Mouse (Mus musculus): ENCODE data around the gene Gm20767. TPM values are rescaled to one million over a fixed set of nuclear protein-coding genes. Genes with fewer than 3 reads are reported as not detected.

Gm20767 gene
- polyA plus RNA-seq, 1 experiment, result not detected

Other genes with a start within 250 kb of the Gm20767 start
- not detected in 2 replicates for gene Tcstv1, start 245.5 kb upstream of the Gm20767 start, polyA plus RNA-seq (2012; ENCODE audit: insufficient read depth, insufficient read length, missing spikeins)
- not detected in 2 replicates for gene Gm21761, start 211.0 kb upstream of the Gm20767 start, polyA plus RNA-seq (2012; ENCODE audit: insufficient read depth, insufficient read length, missing spikeins)
- not detected in 2 replicates for gene B020031M17Rik, start 189.4 kb upstream of the Gm20767 start, polyA plus RNA-seq (2012; ENCODE audit: insufficient read depth, insufficient read length, missing spikeins)
- gene Gm36079, start 113.2 kb upstream of the Gm20767 start, polyA plus RNA-seq (2012; ENCODE audit: insufficient read depth, insufficient read length, missing spikeins), result not detected in 2 replicates
- 3.4 and 3.5 TPM in 2 replicates for gene Gm21188, start 88.1 kb upstream of the Gm20767 start, polyA plus RNA-seq (2012; ENCODE audit: insufficient read depth, insufficient read length, missing spikeins)
- not detected in 2 replicates for gene Gm21818, start 32.2 kb downstream of the Gm20767 start, polyA plus RNA-seq (2012; ENCODE audit: insufficient read depth, insufficient read length, missing spikeins)
- not detected in 2 replicates for gene Gm21762, start 75.7 kb downstream of the Gm20767 start, polyA plus RNA-seq (2012; ENCODE audit: insufficient read depth, insufficient read length, missing spikeins)
- gene Gm21731, start 98.9 kb downstream of the Gm20767 start, polyA plus RNA-seq (2012; ENCODE audit: insufficient read depth, insufficient read length, missing spikeins), result not detected in 2 replicates
- gene AF067061, start 122.9 kb downstream of the Gm20767 start, polyA plus RNA-seq (2012; ENCODE audit: insufficient read depth, insufficient read length, missing spikeins), result not detected in 2 replicates
- gene BC147527, start 160.1 kb downstream of the Gm20767 start, polyA plus RNA-seq (2012; ENCODE audit: insufficient read depth, insufficient read length, missing spikeins), result not detected in 2 replicates
- gene Tcstv3, start 176.6 kb downstream of the Gm20767 start, polyA plus RNA-seq (2012; ENCODE audit: insufficient read depth, insufficient read length, missing spikeins), result not detected in 2 replicates

Data from brown adipose tissue, adult 24 weeks (tissue).